Mouse (Mus musculus): ENCODE measurements around the gene Cep95.

The Cep95 gene

GRCm38 (mm10) chr11:106815331-106815730, 26.3 kb downstream of the Cep95 start:
- DNase-seq: no peak

GRCm38 (mm10) chr11:106815761-106816160, 26.7 kb downstream of the Cep95 start:
- DNase-seq: no peak

- no peak for DNase-seq
These were observed 27.3 kb downstream of the Cep95 start for GRCm38 (mm10) chr11:106816316-106816715.

GRCm38 (mm10) chr11:106817156-106817555, 28.1 kb downstream of the Cep95 start:
- no peak for DNase-seq

GRCm38 (mm10) chr11:106817808-106818207, 28.8 kb downstream of the Cep95 start:
- DNase-seq: no peak

- peak; percentile 59 to 61 for DNase-seq
These were observed 29.3 kb downstream of the Cep95 start for GRCm38 (mm10) chr11:106818341-106818740.

GRCm38 (mm10) chr11:106819595-106819994, 30.5 kb downstream of the Cep95 start:
- DNase-seq: no peak

GRCm38 (mm10) chr11:106820252-106820651, 31.2 kb downstream of the Cep95 start:
- DNase-seq: peak in 1 of 2 experiments; percentile 58

- peak; percentile 87 to 89 for DNase-seq
These were observed 31.9 kb downstream of the Cep95 start for GRCm38 (mm10) chr11:106820972-106821371.

- no peak for DNase-seq
These were observed 32.3 kb downstream of the Cep95 start for GRCm38 (mm10) chr11:106821397-106821796.

- DNase-seq: no peak
These were observed 33.4 kb downstream of the Cep95 start for GRCm38 (mm10) chr11:106822491-106822890.

GRCm38 (mm10) chr11:106822911-106823310, 33.9 kb downstream of the Cep95 start:
- DNase-seq: no peak

- DNase-seq: no peak
These were observed 34.7 kb downstream of the Cep95 start for GRCm38 (mm10) chr11:106823741-106824140.

- no peak for DNase-seq
These were observed 35.4 kb downstream of the Cep95 start for GRCm38 (mm10) chr11:106824403-106824802.

GRCm38 (mm10) chr11:106828079-106828478, 39.0 kb downstream of the Cep95 start:
- no peak for DNase-seq

- peak in 1 of 2 experiments; percentile 64 for DNase-seq
These were observed 53.0 kb downstream of the Cep95 start for GRCm38 (mm10) chr11:106842002-106842401.

GRCm38 (mm10) chr11:106851438-106851837, 62.4 kb downstream of the Cep95 start:
- no peak for DNase-seq
